Mouse (Mus musculus): ENCODE data around the gene Arhgef17. TPM values are rescaled to one million over a fixed set of nuclear protein-coding genes. Genes with fewer than 3 reads are reported as not detected.

The Arhgef17 gene
- polyA plus RNA-seq, 1 experiment from 2014 or later: 6.5 TPM

DNA sequence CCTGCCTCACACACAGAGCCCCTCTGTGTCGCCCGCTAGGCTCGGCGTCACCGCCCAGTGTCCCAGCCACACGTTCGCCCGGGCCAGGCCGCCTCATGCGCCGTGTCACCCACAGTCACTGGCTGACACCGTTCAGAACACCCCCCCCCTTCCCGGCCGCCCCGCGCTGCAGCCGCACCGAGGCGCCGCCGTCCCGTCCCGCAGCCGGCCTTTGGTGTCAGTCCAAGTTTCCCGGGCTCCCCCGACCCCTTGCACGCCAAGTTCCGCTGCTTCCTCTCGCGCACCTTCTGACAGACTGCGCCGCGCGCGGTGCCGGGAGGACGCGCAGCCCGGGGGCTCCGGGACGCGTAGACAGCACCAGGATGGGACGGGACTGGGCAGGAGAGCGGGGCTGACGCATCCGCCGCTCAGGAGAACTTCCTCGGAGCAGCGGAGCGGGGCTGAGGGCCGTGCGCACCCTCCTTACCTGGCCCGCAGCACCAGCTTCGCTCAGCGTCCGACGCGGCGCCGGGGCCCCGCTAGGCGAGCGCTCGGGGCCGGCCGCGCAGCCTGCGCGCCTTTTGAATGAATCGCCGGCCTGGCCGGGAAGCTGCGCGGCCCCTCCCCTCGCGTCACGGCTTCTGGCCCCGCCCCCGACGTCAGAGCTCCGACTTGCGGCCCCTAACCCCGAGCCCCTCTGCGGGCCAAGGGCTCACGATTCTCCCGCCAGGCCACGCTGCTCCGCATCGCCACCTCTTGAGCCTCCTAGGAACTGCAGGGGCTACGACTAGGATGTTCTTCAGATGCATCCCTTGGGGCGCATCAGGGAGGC is 68.9 kb downstream of the Arhgef17 start, which contains the start of gene Relt:
TSS of gene Relt (minus strand) at position 619 of the 811 bp plus-strand sequence.
- under 1% methylated on average over 77 of the region's 91 CpGs for WGBS
- peaks cover 11% of the 10 kb centered on the region for H3K4me1 ChIP-seq
- peak; percentile 91 for ATAC-seq (ENCODE audit: low FRiP score)
- peak within 1 kb of the TSS; percentile 99 for H3K4me2 ChIP-seq
- H3K27me3 ChIP-seq: peaks cover 7% of the 10 kb centered on the region; the same call in 1 of the 2 replicates
- peak within 1 kb of the TSS; percentile 72 for H3K9ac ChIP-seq
- no peaks in the 10 kb centered on the region for H3K9me3 ChIP-seq
- H3K36me3 ChIP-seq (replicated peaks): no peaks in the 10 kb centered on the region
- peak within 1 kb of the TSS; percentile 79 for H3K27ac ChIP-seq
- H3K4me3 ChIP-seq (replicated peaks): peak within 1 kb of the TSS; percentile 74

DNA sequence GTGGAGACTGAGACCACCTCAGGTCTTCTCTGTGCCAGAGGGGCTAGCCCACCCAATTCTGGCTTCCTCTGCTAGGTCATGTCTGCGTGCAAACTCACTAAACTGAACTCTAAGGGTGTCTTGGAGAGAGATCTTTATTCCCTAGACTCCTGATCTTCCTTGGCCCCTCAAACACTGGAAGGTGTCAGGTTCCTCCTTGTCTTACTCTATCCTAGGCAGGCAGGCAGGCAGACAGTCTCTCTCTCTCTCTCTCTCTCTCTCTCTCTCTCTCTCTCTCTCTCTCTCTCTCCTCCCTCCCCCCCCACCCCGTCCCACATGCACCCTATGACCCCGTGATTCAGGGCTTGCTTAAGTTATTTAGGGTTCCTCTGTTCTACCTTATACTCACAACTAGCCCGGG is 69.6 kb downstream of the Arhgef17 start:
- Histone ChIP-seq H3K4me2 (peak overlapping the region; percentile 99), H3K27me3 (peaks cover 7% of the 10 kb centered on the region; the same call in 1 of the 2 replicates), H3K4me3 (replicated peaks) (peak overlapping the region; percentile 74), H3K36me3 (replicated peaks) (no peaks in the 10 kb centered on the region), H3K27ac (no peak overlapping the region; the same call in 1 of the 2 replicates), H3K9ac (peak overlapping the region; percentile 72), H3K4me1 (peaks cover 13% of the 10 kb centered on the region), H3K9me3 (no peaks in the 10 kb centered on the region)
- WGBS: 4% methylated on average over 4 of the region's 4 CpGs
- ATAC-seq (ENCODE audit: low FRiP score): no peak

DNA sequence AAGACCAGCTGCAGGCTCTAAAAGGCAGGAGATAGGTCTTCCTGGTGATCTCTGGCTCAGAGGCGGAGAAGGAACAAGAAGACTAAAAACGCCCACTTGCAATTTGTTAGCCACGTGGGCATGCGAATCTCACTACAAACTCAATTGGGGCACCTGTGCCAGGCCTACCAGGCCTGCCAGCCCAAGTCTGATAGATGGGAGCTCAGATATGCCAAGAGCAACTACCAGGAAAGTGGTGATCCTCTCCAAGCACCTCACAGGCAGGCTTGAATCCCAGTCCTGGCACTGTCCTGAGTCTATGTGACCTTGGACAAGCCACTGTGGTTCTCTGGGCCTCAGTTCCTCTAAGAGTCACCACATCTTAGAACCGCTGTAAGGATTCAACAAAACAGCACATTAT is 70.7 kb downstream of the Arhgef17 start:
- no peak overlapping the region for H3K4me3 ChIP-seq (replicated peaks)
- no peak for ATAC-seq (ENCODE audit: low FRiP score)
- H3K4me2 ChIP-seq: no peak overlapping the region
- no peaks in the 10 kb centered on the region for H3K36me3 ChIP-seq (replicated peaks)
- no peak overlapping the region for H3K9ac ChIP-seq
- 91% methylated on average over 5 of the region's 5 CpGs for WGBS
- H3K4me1 ChIP-seq: peaks cover 15% of the 10 kb centered on the region
- H3K27ac ChIP-seq: no peak overlapping the region
- peaks cover 7% of the 10 kb centered on the region; the same call in 1 of the 2 replicates for H3K27me3 ChIP-seq
- no peaks in the 10 kb centered on the region for H3K9me3 ChIP-seq

DNA sequence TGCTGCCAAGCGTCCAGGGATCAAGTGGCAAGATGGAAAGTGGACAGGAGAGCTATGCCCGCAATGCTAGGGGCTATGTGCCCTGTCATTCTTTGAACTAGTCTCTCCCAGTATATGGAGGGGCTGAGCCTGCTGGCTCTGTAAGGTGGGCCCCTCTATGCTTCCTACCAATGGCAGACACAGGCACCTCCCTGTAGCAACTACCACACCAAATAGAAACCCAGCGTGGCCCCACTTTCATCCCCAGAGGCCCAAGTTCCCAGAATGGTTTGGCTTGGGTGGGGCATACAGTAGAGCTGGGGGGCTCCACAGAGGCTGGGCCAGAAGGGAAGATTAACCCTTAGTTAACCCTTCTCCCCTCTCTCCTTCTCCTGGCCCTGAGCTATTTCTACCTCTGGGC is 71.5 kb downstream of the Arhgef17 start:
- Histone ChIP-seq H3K27me3 (peaks cover 7% of the 10 kb centered on the region; the same call in 1 of the 2 replicates), H3K36me3 (replicated peaks) (no peaks in the 10 kb centered on the region), H3K4me3 (replicated peaks) (no peak overlapping the region), H3K27ac (no peak overlapping the region), H3K9me3 (no peaks in the 10 kb centered on the region), H3K4me2 (no peak overlapping the region), H3K9ac (no peak overlapping the region), H3K4me1 (peaks cover 20% of the 10 kb centered on the region)
- no peak for ATAC-seq (ENCODE audit: low FRiP score)
- 87% methylated on average over 3 of the region's 3 CpGs for WGBS

DNA sequence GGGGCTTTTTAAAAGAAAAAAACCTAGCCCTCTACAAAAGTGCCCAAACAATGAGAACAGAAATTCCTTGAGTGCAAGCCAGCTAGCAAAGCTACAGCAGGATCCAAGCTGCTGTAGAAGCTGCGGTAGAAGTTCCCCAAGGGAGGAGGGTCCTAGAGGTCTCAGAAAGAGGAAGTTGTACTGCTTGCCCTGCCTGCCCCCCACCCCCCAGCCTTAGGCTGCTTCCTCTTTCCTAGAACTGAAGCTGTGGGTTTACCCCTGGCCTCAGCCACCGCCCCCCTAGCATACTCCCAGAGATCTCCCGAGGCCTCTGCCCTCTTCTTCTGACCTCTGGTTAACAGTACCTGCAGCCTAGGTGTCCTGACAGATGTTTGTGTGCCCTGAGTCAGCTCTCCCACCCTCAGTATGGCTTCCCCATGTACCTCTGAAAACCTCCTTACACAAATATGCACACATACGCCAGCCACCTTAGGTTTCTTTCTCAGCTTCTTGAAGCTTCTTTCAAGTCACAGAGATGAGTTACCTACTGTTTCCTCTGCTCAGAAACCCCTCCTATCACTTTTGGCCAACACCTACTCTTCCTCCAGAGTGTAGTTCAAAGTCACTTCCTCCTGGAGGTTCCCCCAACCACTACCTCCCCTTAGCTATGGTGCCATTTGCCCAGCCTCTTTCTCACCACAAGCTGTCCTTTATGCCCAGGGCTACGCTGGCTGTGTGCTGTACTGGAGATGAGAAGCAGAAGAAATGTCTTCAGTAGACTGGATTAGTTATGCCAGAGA is 75.9 kb downstream of the Arhgef17 start:
- Histone ChIP-seq H3K4me3 (replicated peaks) (no peak overlapping the region), H3K9me3 (no peaks in the 10 kb centered on the region), H3K4me1 (peaks cover 23% of the 10 kb centered on the region), H3K36me3 (replicated peaks) (no peaks in the 10 kb centered on the region), H3K27ac (no peak overlapping the region), H3K27me3 (no peaks in the 10 kb centered on the region), H3K4me2 (no peak overlapping the region), H3K9ac (no peak overlapping the region)
- ATAC-seq (ENCODE audit: low FRiP score): no peak
- WGBS: 72% methylated on average over 5 of the region's 5 CpGs

DNA sequence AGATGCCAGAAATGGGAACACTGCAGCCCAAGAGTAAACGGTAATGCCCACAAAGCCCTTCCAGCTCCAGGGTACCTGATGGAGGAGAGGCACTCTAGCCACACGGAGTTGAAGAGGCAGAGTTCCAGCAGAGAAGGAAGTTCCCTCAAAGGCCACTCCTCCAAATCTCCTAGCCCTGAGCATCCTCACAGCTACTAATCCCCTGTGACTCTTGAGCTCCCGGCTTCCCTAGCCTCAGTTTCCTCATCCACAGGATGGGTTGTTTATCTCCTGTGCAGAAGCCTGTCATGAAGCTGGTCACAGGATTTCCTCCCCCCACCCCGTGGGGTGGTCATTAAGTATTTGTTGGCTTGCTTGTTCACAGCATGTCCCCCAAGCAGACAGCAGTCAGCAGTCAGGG is 76.6 kb downstream of the Arhgef17 start:
- Histone ChIP-seq H3K27ac (no peak overlapping the region), H3K36me3 (replicated peaks) (no peaks in the 10 kb centered on the region), H3K4me3 (replicated peaks) (no peak overlapping the region), H3K9ac (no peak overlapping the region), H3K27me3 (no peaks in the 10 kb centered on the region), H3K4me1 (peaks cover 23% of the 10 kb centered on the region), H3K9me3 (no peaks in the 10 kb centered on the region), H3K4me2 (no peak overlapping the region)
- WGBS: 47% methylated on average over 4 of the region's 4 CpGs
- no peak for ATAC-seq (ENCODE audit: low FRiP score)

DNA sequence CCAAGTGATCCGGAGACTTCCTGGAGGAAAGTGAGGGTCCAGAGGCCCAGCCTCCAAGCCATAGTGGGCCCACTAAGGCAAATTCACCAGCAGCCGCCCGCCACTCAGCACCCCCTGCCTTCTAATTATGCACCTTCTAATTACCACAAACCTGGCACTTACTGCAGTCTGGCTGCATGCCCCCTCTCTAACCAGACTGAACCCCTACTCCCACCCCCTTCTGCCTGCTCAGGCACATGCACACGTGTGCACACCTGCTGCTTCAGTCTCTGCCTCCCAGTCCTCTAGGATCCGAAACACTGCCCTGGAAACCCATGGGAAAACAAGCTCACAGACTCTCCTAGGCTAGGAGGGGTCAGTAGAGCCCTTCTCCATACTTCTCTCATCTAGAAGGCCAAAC is 77.0 kb downstream of the Arhgef17 start:
- Histone ChIP-seq H3K4me1 (peaks cover 23% of the 10 kb centered on the region), H3K27ac (no peak overlapping the region), H3K9me3 (no peaks in the 10 kb centered on the region), H3K4me2 (no peak overlapping the region), H3K36me3 (replicated peaks) (no peaks in the 10 kb centered on the region), H3K4me3 (replicated peaks) (no peak overlapping the region), H3K27me3 (no peaks in the 10 kb centered on the region), H3K9ac (no peak overlapping the region)
- WGBS: 58% methylated on average over 5 of the region's 5 CpGs
- ATAC-seq (ENCODE audit: low FRiP score): no peak

DNA sequence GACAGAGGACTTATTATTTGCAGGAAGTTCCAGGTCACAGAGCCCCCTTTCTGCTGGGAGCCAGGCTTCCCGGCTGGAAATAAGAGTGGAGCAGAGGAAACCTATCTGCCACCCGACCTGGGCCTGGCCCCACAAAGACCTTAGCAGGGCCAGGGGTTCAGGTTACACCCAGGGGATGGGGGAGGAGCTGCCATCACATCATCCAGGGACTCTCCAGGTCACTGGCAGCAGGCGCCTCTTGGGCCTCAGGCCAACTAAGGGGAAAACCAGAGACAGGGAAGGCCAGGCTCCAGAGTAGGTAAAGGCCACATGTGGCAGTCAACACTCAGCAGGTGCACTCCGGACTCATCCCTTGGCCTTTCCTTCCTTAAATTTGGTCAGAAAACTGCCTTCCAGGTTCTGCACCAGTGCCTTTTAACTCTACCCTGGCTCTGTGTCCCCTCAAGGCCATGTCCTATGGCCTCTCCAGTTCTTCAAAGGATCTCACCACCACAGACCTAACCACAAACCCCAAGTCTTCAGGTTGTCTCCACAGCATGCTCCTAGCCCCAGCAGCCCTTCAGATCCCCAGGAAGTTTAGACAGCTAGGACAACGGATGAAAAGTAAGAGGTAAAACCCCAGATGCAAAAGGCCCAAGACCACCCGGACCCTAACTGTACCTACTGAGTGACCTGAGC is 77.6 kb downstream of the Arhgef17 start:
- no peak overlapping the region for H3K27ac ChIP-seq
- no peak overlapping the region for H3K4me3 ChIP-seq (replicated peaks)
- H3K9me3 ChIP-seq: no peaks in the 10 kb centered on the region
- peaks cover 23% of the 10 kb centered on the region for H3K4me1 ChIP-seq
- no peaks in the 10 kb centered on the region for H3K27me3 ChIP-seq
- no peak overlapping the region for H3K4me2 ChIP-seq
- ATAC-seq (ENCODE audit: low FRiP score): no peak
- WGBS: 52% methylated on average over 6 of the region's 6 CpGs
- H3K36me3 ChIP-seq (replicated peaks): no peaks in the 10 kb centered on the region
- H3K9ac ChIP-seq: no peak overlapping the region

DNA sequence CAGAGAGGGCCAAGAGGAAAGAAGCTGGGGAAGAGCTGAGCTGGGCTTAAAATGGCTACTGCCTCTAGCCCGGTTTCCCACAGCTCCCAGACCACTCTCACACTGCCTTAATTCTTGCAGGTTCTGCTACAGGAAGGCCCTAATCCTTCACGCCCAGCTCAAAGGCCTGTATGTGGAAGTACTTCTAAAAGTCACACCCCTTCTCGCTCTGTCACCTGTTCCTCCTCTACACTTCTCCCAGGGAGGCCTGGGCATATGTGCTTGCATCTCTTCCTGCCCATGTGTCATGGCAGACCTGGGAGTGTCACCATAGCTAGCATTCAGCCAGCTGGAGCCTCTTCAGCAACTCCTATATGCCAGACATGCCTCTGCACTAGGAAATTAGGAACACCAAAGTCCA is 78.5 kb downstream of the Arhgef17 start:
- 84% methylated on average over 3 of the region's 3 CpGs for whole genome bisulfite sequencing
- ATAC-seq (ENCODE audit: low FRiP score): no peak
- H3K4me2 ChIP-seq: no peak overlapping the region
- H3K36me3 ChIP-seq (replicated peaks): no peaks in the 10 kb centered on the region
- H3K9me3 ChIP-seq: no peaks in the 10 kb centered on the region
- H3K27ac ChIP-seq: no peak overlapping the region
- no peak overlapping the region for H3K9ac ChIP-seq
- H3K27me3 ChIP-seq: no peaks in the 10 kb centered on the region
- peaks cover 23% of the 10 kb centered on the region for H3K4me1 ChIP-seq
- H3K4me3 ChIP-seq (replicated peaks): no peak overlapping the region

DNA sequence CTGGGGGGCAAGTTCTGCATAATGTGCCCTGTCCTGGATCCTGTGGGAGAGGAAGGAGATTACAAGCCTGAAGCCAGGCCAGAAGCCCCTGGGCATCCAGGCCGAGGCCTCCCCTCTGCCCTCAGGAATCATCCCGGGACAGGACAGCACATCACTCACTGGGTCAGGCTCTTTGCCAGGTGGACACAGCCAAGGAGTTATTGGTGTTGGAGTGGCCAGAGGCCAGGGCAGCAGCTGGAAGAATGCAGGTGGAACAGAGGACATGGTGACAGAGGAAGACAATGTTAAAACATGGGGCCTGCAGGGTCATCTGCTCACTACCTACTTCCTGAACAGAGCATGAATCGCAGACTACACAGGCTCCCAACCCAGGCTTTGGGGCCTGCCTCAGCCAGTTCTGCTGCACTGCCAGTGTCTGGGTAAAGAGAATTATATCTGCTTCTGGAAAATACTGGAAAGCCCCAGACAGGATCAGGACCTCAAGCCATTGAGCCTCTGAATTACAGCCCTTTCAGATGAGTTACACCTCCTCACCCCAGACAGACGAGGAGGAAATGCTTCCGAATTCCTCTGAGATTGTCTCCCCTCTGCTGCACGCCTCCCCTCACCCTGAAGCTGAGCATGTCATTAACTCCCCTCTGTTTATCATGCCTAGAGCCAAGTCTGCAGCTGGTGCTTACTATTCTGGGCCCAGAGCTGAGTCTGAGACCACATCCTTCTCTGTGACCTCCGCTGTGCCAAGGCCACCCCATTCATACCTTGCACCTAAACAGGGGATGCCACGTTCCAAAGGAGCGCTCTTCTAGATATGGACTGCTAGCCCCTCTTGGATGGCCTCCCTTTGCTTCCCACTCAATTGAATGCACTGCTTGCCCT is 80.2 kb downstream of the Arhgef17 start:
- H3K4me1 ChIP-seq: peaks cover 18% of the 10 kb centered on the region
- H3K27ac ChIP-seq: no peak overlapping the region
- H3K36me3 ChIP-seq (replicated peaks): no peaks in the 10 kb centered on the region
- 80% methylated on average over 9 of the region's 9 CpGs for WGBS
- no peaks in the 10 kb centered on the region for H3K27me3 ChIP-seq
- H3K4me2 ChIP-seq: no peak overlapping the region
- H3K9me3 ChIP-seq: no peaks in the 10 kb centered on the region
- H3K4me3 ChIP-seq (replicated peaks): no peak overlapping the region
- H3K9ac ChIP-seq: no peak overlapping the region
- no peak for ATAC-seq (ENCODE audit: low FRiP score)

DNA sequence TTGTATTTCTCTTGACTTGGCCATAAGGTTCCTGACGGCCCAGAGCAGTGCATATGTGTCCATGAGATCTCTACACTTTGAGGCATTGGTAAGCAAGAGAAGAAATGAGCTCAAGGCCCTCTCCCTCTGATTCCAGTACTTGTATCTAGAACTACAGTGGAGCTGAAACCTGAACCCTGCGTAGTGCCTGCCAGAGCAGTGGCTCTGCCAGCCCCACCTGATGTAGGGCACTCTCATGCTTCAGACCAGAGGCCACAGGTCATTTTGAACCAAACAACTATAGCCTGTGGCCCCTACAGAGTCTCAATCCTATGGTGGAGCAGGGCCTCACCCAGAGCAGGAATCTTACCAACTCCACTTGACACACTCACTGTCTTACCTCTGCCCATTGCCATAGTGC is 82.4 kb downstream of the Arhgef17 start:
- Histone ChIP-seq H3K36me3 (replicated peaks) (no peaks in the 10 kb centered on the region), H3K4me3 (replicated peaks) (no peak overlapping the region), H3K27me3 (no peaks in the 10 kb centered on the region), H3K4me2 (no peak overlapping the region), H3K27ac (no peak overlapping the region), H3K4me1 (peaks cover 5% of the 10 kb centered on the region), H3K9ac (no peak overlapping the region), H3K9me3 (no peaks in the 10 kb centered on the region)
- 89% methylated on average over 2 of the region's 2 CpGs for WGBS
- no peak for ATAC-seq (ENCODE audit: low FRiP score)
